Mouse (Mus musculus): ENCODE measurements around the gene Gabra4.
"Not testable (repeated sequence)": the region's sequence is repeated elsewhere in the genome, so short reads cannot be mapped to it uniquely, and the experiment has no call there.

The Gabra4 gene

GRCm38 (mm10) chr5:71525486-71525885 lies 132.6 kb downstream of the Gabra4 start:
- DNase-seq (ENCODE audit: low read depth, low spot score): not testable (repeated sequence)

Measured in brain, embryonic 18.5 days (tissue).